Mouse (Mus musculus) liver, postnatal 0 days (tissue): Measurements from ENCODE around the gene Defb35. TPM values are rescaled to one million over a fixed set of nuclear protein-coding genes. Genes with fewer than 3 reads are reported as not detected.
"Not testable (repeated sequence)": the region's sequence is repeated elsewhere in the genome, so short reads cannot be mapped to it uniquely, and the experiment has no call there.

Experiments
- ATAC-seq: fragments of 200-750 bp; cut with Nextera tagmentation; 2 replicates; pipeline ENCODE4 v1.8.0; 2017; ENCODE audit warnings: mild to moderate bottlenecking, moderate library complexity
- DNase-seq: peaks from one replicate; pipeline ENCODE4 v3.0.0-alpha.2; 2016
- H3K27ac ChIP-seq: fragments of 300-500 bp; sonication (generic); 2 replicates; pipeline ENCODE4 v1.5.1; 2014; ENCODE audit warnings: antibody characterized with exemption, moderate library complexity, mild to moderate bottlenecking, low read depth
- H3K27me3 ChIP-seq: fragments of 300-500 bp; sonication (generic); 2 replicates; pipeline ENCODE4 v1.6.1; 2014; ENCODE audit warnings: low read length, control low read depth, mixed read lengths; ENCODE audit not compliant: insufficient read depth
- H3K36me3 ChIP-seq: fragments of 300-500 bp; sonication (generic); replicated peaks from 2 replicates; pipeline ENCODE4 v1.6.1; 2014; ENCODE audit warnings: mild to moderate bottlenecking, control low read depth, low read length, moderate library complexity, mixed read lengths; ENCODE audit not compliant: insufficient read depth
- H3K4me1 ChIP-seq: fragments of 300-500 bp; sonication (generic); 2 replicates; pipeline ENCODE4 v1.6.1; 2014; ENCODE audit warnings: antibody characterized with exemption, mild to moderate bottlenecking, control low read depth; ENCODE audit not compliant: insufficient read depth
- H3K4me2 ChIP-seq: fragments of 300-500 bp; sonication (generic); 2 replicates; pipeline ENCODE4 v1.6.1; 2014; ENCODE audit warnings: low read depth, mild to moderate bottlenecking, low read length, moderate library complexity, mixed read lengths
- H3K4me3 ChIP-seq: fragments of 300-500 bp; sonication (generic); 2 replicates; pipeline ENCODE4 v1.5.1; 2014; ENCODE audit warnings: low read depth, low read length
- H3K9ac ChIP-seq: fragments of 300-500 bp; sonication (generic); replicated peaks from 2 replicates; pipeline ENCODE4 v1.6.1; 2014; ENCODE audit warnings: mild to moderate bottlenecking, moderate library complexity
- H3K9me3 ChIP-seq: fragments of 300-500 bp; sonication (generic); 2 replicates; pipeline ENCODE4 v1.6.1; 2016; ENCODE audit warnings: mild to moderate bottlenecking, control low read depth, low read length, mixed read lengths
- CTCF ChIP-seq: sonication (generic); IDR thresholded peaks from 2 replicates; pipeline ENCODE4 v1.5.1; 2016; ENCODE audit warnings: antibody characterized with exemption, low read depth
- EP300 ChIP-seq: IDR thresholded peaks from 2 replicates; pipeline ENCODE4 v1.6.1; 2016; ENCODE audit warnings: antibody characterized with exemption, low read depth, mild to moderate bottlenecking
- WGBS: fragments of 180-500 bp; shearing (Covaris S2); extraction: QIAGEN DNeasy Blood & Tissue Kit; methylation state at CpG from one replicate; pipeline ENCODE4 v1.1.7; 2014; ENCODE audit not compliant: insufficient replicate concordance; 5-methylcytosine and 5-hydroxymethylcytosine counted together
- polyA plus RNA-seq: library from polyadenylated mRNA; unstranded; fragments of >200 nt; fragmentation: Nextera tagmentation; extraction: Ambion mirVana; gene quantifications from 2 replicates; pipeline ENCODE4 v1.2.1, GENCODE M21; 2015

The Defb35 gene
- not detected in 2 replicates for polyA plus RNA-seq

- 71% methylated on average over 4 of the region's 4 CpGs for WGBS
- H3K27ac ChIP-seq, H3K4me1 ChIP-seq, H3K9me3 ChIP-seq, H3K4me3 ChIP-seq, H3K4me2 ChIP-seq, H3K36me3 ChIP-seq, DNase-seq, H3K9ac ChIP-seq, H3K27me3 ChIP-seq, ATAC-seq: not testable (repeated sequence)
These were observed at the start of gene Defb35 for GRCm38 (mm10) chr8:21938052-21938451. Defb35 (plus strand) TSS chr8:21938352.

GRCm38 (mm10) chr8:21906290-21906689 is 31.9 kb upstream of the Defb35 start, which contains the start of gene Defb11:
Defb11 (minus strand) TSS chr8:21906412.
- not testable (repeated sequence) for H3K4me2 ChIP-seq, H3K9ac ChIP-seq, ATAC-seq, H3K27me3 ChIP-seq, H3K27ac ChIP-seq, H3K4me1 ChIP-seq, H3K9me3 ChIP-seq, DNase-seq, H3K4me3 ChIP-seq, H3K36me3 ChIP-seq

DNA sequence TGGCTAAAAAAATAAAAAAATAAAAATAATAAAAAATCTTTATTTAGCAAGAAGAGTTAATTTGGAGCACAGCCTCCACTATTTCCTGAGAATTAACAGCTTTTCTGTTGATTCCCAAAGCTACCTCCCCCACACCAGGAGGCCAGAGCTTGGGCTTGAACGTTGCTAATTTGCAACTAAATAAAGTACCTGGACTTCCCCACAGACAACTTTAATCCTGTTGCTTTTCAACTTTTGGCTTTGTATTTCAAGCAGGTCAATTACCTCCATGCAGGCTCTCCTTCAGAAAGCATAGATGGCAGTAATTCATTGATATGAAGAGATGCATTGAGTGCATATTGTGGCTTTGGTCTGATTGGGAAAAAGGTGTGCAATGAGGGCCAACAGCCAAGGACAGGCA is 26.2 kb upstream of the Defb35 start:
- TF ChIP-seq EP300 (no peak), CTCF (no peak)
- Histone ChIP-seq H3K4me2 (no peak overlapping the region), H3K4me3 (no peak overlapping the region), H3K27ac (no peak overlapping the region), H3K4me1 (no peaks in the 10 kb centered on the region), H3K9ac (no peak overlapping the region), H3K9me3 (no peaks in the 10 kb centered on the region), H3K27me3 (no peaks in the 10 kb centered on the region), H3K36me3 (no peaks in the 10 kb centered on the region)
- WGBS: 18% methylated on average over 1 of the region's 1 CpGs
- DNase-seq (no peak), ATAC-seq (no peak)

DNA sequence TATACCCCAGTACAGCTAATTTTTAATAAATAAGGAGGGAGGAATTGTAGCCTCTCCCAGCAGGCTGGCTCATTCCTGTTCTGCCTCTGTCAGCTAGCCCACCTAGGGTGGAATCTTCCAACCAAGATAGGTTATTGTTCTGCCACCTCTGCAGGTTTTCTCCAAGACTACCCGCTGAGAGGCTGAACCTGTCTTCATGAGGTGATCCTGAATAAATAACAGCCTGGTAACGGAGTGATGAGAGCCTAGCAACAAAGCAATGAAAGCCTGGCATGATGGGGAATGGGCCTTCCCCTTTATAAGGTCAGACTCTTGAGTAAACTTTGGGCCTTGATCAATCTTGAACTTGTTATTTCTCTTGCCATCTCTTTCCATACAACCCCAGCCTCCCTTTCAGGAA is 25.6 kb upstream of the Defb35 start:
- H3K4me3 ChIP-seq: no peak overlapping the region
- H3K27ac ChIP-seq: no peak overlapping the region
- ATAC-seq (no peak), DNase-seq (no peak)
- H3K36me3 ChIP-seq: no peaks in the 10 kb centered on the region
- no peak overlapping the region for H3K4me2 ChIP-seq
- no peaks in the 10 kb centered on the region for H3K27me3 ChIP-seq
- 14% methylated on average over 2 of the region's 2 CpGs for WGBS
- no peak for TF ChIP-seq CTCF
- no peak for TF ChIP-seq EP300
- no peaks in the 10 kb centered on the region for H3K9me3 ChIP-seq
- H3K4me1 ChIP-seq: no peaks in the 10 kb centered on the region
- H3K9ac ChIP-seq: no peak overlapping the region

- H3K4me1 ChIP-seq: no peaks in the 10 kb centered on the region
- WGBS: 65% methylated on average over 3 of the region's 3 CpGs
- H3K36me3 ChIP-seq: no peaks in the 10 kb centered on the region
- H3K27me3 ChIP-seq: no peaks in the 10 kb centered on the region
- no peak overlapping the region for H3K9ac ChIP-seq
- DNase-seq: no peak
- ATAC-seq: no peak
- TF ChIP-seq CTCF (no peak), EP300 (no peak)
- H3K27ac ChIP-seq: no peak overlapping the region
- H3K4me3 ChIP-seq: no peak overlapping the region
- no peak overlapping the region for H3K4me2 ChIP-seq
- H3K9me3 ChIP-seq: no peaks in the 10 kb centered on the region
These were observed 22.5 kb upstream of the Defb35 start for GRCm38 (mm10) chr8:21915625-21916024.

- H3K27me3 ChIP-seq, H3K4me2 ChIP-seq, H3K9ac ChIP-seq, ATAC-seq, H3K27ac ChIP-seq, H3K9me3 ChIP-seq, DNase-seq, H3K4me1 ChIP-seq, H3K4me3 ChIP-seq, H3K36me3 ChIP-seq: not testable (repeated sequence)
- WGBS: 80% methylated on average over 3 of the region's 3 CpGs
These were observed 7.4 kb upstream of the Defb35 start for GRCm38 (mm10) chr8:21930754-21931153.

DNA sequence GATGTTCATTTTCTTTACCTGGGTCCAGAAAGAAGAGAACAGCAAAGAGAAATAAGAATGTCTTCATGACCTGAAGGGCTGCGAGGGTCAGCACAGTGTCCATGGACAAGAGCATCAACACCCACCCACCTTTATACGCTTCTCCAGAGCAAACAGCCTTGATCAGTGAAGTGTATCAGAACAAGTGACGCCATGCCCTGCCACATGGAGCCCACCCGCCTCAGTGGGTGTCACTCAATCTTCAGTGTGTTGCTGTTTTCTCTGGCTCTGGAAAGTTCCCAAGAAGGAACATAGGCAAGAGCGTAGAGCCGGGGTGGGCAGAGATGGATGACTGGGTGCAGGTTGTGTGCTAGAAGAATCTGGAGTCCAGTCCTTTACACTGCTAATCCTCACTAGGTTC is 5.5 kb upstream of the Defb35 start, which contains the start of gene Defb15:
Defb15 (minus strand) TSS at position 101 of the 400 bp plus-strand sequence.
- Histone ChIP-seq H3K4me2 (no peak within 1 kb of the TSS), H3K9ac (no peak within 1 kb of the TSS), H3K4me3 (no peak within 1 kb of the TSS), H3K27ac (no peak within 1 kb of the TSS), H3K4me1 (no peaks in the 10 kb centered on the region), H3K9me3 (no peaks in the 10 kb centered on the region), H3K27me3 (no peaks in the 10 kb centered on the region), H3K36me3 (no peaks in the 10 kb centered on the region)
- DNase-seq (no peak), ATAC-seq (no peak)
- WGBS: 81% methylated on average over 6 of the region's 6 CpGs
- TF ChIP-seq CTCF (no peak), EP300 (no peak)
